Mouse (Mus musculus) CD4-positive, CD25-positive, alpha-beta regulatory T cell, adult 2 months (primary cell): ENCODE data around the gene Gm17324.
"Not testable (repeated sequence)": the region's sequence is repeated elsewhere in the genome, so short reads cannot be mapped to it uniquely, and the experiment has no call there.

Source experiments
- DNase-seq: peaks from one replicate; pipeline ENCODE4 v3.0.0-alpha.2; 2012; ENCODE audit warnings: low read depth, low spot score

Gene Gm17324

GRCm38 (mm10) chr9:78447973-78448873 is at the start of gene Gm17324, which contains the start of gene Mto1:
Gm17324 (minus strand) TSS chr9:78448786.
Mto1 (plus strand) TSS chr9:78448208.
- peak; percentile 98 for DNase-seq

- no peak for DNase-seq
Measured at GRCm38 (mm10) chr9:78493171-78493570, 44.6 kb upstream of the Gm17324 start.

- no peak for DNase-seq
Measured at GRCm38 (mm10) chr9:78492254-78492653, 43.7 kb upstream of the Gm17324 start.

GRCm38 (mm10) chr9:78491169-78491568 is 42.6 kb upstream of the Gm17324 start:
- no peak for DNase-seq

- DNase-seq = peak; percentile 75
Measured at GRCm38 (mm10) chr9:78488890-78489420, 40.4 kb upstream of the Gm17324 start, which contains the start of gene Eef1a1. Eef1a1 (minus strand) TSS chr9:78489151.

GRCm38 (mm10) chr9:78488021-78488420 is 39.4 kb upstream of the Gm17324 start:
- DNase-seq = not testable (repeated sequence)

- DNase-seq = no peak
Measured at GRCm38 (mm10) chr9:78484660-78485059, 36.1 kb upstream of the Gm17324 start.

GRCm38 (mm10) chr9:78482386-78482785 is 33.8 kb upstream of the Gm17324 start:
- DNase-seq = no peak

GRCm38 (mm10) chr9:78481423-78482331 is 33.1 kb upstream of the Gm17324 start:
- peak; percentile 97 for DNase-seq

GRCm38 (mm10) chr9:78480706-78481358 is 32.2 kb upstream of the Gm17324 start:
- peak; percentile 91 for DNase-seq

GRCm38 (mm10) chr9:78480227-78480626 is 31.6 kb upstream of the Gm17324 start:
- DNase-seq = peak; percentile 29

- peak; percentile 15 for DNase-seq
Measured at GRCm38 (mm10) chr9:78479308-78479707, 30.7 kb upstream of the Gm17324 start.

GRCm38 (mm10) chr9:78478009-78478605 is 29.5 kb upstream of the Gm17324 start:
- peak; percentile 25 for DNase-seq

GRCm38 (mm10) chr9:78477021-78477551 is 28.5 kb upstream of the Gm17324 start:
- peak; percentile 75 for DNase-seq

- DNase-seq = peak; percentile 36
Measured at GRCm38 (mm10) chr9:78476531-78477020, 28.0 kb upstream of the Gm17324 start.

GRCm38 (mm10) chr9:78475873-78476272 is 27.3 kb upstream of the Gm17324 start:
- DNase-seq = peak; percentile 30

GRCm38 (mm10) chr9:78475383-78475780 is 26.8 kb upstream of the Gm17324 start:
- no peak for DNase-seq

- DNase-seq = no peak
Measured at GRCm38 (mm10) chr9:78474771-78475382, 26.3 kb upstream of the Gm17324 start.

GRCm38 (mm10) chr9:78474270-78474669 is 25.7 kb upstream of the Gm17324 start:
- no peak for DNase-seq

- DNase-seq = no peak
Measured at GRCm38 (mm10) chr9:78473588-78473987, 25.0 kb upstream of the Gm17324 start.
